Mouse (Mus musculus): ENCODE results near the gene Skint7.
"Not testable (repeated sequence)": the region's sequence is repeated elsewhere in the genome, so short reads cannot be mapped to it uniquely, and the experiment has no call there.

Gene Skint7

DNA sequence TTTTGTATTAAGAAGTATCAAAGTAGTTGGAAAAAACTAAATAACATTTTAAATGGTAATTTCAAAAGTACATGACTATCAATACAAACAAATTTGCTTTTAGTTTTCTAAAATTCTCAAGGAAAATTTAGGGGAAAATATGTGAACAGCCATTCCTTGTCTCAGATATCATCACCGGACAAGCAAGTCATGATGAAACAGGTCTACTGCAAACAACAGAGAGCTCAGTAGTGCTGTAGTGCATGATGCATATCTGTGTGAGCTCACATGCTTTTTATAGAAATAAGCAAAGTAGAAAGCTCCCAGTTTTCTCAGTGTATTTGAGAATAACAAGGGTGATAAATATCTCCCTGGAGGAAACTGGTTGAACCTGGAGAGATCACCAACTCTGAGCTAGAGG, at the start of gene Skint7:
Gene Skint7, plus strand, starts transcription at position 301 of the 400 bp plus-strand sequence.
- DNase-seq = no peak

DNA sequence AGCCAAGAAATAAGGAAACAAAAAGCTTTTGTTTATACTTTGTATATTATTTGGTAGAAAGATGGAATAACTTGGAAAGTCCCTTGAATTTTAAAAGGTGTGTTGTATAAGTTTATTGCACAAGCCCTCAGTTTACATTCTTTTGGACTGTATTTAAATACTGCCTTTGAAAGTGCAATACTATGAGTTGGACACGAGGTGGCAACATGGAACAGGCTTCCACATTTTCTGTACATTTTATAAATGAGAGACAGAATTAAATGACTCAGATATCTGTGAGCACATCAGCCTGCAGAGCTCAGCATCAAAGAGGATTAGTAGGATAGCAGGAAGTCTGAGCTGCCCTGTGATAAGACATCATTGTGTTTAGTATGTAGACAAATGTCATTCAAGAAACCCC, 11.4 kb upstream of the Skint7 start:
- DNase-seq = no peak

DNA sequence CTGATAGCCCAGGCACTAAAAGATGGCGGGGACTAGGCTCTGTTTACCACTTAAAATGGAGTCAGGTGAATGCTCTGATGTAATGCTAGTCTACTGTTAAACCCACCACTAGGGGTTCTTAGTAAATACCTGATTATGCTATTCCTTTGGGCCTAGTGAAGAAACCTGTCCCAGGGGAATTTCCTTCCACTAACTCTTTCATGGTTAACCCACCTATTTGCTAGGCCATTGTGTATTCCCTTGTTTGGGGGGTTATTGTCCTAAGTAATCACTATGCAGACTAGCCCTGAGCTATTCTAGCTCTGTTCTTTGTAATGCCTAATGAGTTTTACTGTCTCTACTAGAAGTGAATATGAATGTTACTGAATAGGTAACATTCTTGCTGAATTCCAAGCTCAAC, 9.5 kb upstream of the Skint7 start:
- not testable (repeated sequence) for DNase-seq

DNA sequence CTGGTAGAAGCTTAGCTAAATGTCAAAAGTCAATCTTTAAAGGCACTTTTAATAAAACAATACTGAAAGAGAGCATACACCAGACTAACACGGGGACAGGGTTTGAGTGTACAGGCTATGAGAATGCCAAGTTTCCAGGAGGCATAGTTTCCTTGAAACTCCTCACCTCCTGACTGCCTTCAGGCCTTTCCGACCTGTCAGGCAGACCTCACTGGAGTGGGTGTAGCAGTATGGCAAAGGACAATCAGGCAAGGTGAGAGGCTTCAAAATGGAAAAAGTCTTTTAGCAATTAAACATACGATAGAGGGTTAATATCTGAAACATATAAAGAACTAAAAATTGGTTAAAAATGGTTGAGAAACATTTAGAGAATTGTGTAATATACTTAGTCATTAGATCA, 9.1 kb upstream of the Skint7 start:
- DNase-seq = no peak

DNA sequence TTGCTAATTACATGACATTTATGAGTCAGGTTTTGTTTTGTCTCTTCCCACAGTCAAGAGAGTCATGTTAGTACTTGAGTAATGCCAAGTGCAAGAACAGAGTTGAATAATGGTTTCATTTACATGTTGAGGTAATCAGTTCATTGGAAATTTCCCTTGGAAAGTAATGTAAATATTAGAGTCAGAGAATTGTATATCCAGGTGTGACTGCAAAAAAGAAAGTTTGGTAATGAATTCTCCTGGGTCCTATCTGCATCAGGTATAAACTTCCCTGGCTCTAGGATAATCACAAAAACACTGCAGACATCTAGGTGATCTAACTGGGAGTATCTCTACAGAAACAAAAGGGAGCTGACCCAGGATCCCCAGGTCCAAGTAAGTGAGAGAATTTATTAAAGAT, 33.2 kb downstream of the Skint7 start, which contains the start of gene Skint1:
Gene Skint1, plus strand, starts transcription at position 301 of the 400 bp plus-strand sequence.
- no peak for DNase-seq
